Mouse (Mus musculus): ENCODE results near the gene Pttg1. TPM values are rescaled to one million over a fixed set of nuclear protein-coding genes. Genes with fewer than 3 reads are reported as not detected.

Pttg1 gene
- polyA plus RNA-seq, 1 experiment: 48.5 TPM

DNA sequence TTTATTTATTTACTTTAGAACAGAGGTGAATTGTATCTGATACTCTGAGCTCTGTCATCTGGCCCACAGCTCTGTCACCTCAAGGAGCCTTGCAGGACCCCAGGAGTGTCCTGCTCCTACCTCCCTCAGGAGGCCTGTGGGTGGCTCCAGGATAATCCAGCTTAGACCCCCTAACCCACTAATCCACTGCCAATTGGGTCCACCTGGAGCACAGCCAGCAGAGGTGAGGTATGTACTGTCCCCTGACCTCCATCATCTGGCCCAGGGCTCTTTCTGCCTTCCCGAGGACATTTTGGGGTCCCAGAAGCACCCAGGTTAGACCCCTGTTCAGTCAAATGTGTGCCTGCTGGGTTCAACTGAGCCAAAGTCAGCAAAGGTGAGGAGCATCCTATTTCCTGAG is 25.9 kb downstream of the Pttg1 start:
- no peak overlapping the region for H3K27ac ChIP-seq (ENCODE audit: control insufficient read depth, insufficient read depth, low read depth, low read length, poor library complexity)
- no peaks in the 10 kb centered on the region for H3K4me1 ChIP-seq (ENCODE audit: control insufficient read depth, insufficient read depth, low read length)
- H3K4me3 ChIP-seq (replicated peaks; ENCODE audit: control insufficient read depth, low read depth, low read length): no peak overlapping the region
- TF ChIP-seq CTCF (IDR thresholded peaks at IDR 0.05; ENCODE audit: control insufficient read depth, insufficient read depth, low read length) (no peak), POLR2A (IDR thresholded peaks at IDR 0.05; ENCODE audit: borderline replicate concordance, control insufficient read depth, low read depth, low read length) (no peak)
- 88% methylated on average over 1 of the region's 1 CpGs for WGBS

DNA sequence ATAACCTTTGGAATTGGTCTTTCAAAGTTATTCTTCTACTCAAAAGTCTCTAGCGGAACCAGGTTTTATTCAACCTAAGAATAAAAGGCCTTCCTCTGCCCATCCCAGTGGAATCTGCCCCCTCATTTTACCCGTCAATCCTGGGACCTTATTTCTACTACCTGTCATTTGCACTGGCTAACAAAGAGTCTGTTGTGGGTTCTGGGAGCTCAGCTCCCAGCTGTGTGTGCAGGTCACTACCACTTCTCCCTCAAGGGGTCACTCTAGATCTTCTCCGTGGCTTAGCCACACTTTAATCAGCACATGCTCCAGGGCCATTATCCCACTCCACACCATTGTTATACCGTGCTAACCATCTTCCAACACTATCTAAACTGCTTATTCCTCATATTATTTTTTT is 26.8 kb downstream of the Pttg1 start:
- WGBS: 55% methylated on average over 4 of the region's 4 CpGs
- no peak overlapping the region for H3K27ac ChIP-seq (ENCODE audit: control insufficient read depth, insufficient read depth, low read depth, low read length, poor library complexity)

DNA sequence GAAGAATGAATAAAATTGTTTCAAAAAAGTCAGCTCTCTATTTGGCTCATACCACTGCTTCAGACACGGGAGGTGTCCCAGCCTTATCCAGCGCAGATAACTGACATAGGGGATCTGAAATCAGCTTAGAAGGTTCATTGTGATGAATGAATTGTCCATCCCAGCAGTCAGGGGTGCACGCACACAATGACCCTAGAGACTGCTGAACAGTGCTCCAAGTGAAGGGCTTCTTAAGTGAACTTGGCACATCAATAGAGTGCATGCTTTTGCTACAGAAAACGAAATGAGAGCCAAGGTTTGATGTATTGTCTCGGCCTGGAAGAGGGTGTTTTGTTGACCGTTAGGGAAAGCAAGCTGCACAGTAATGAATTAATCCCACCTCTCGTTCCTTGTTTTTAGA is 29.4 kb downstream of the Pttg1 start:
- TF ChIP-seq CTCF (IDR thresholded peaks at IDR 0.05; ENCODE audit: control insufficient read depth, insufficient read depth, low read length) (no peak), POLR2A (IDR thresholded peaks at IDR 0.05; ENCODE audit: borderline replicate concordance, control insufficient read depth, low read depth, low read length) (no peak)
- Histone ChIP-seq H3K27ac (ENCODE audit: control insufficient read depth, insufficient read depth, low read depth, low read length, poor library complexity) (no peak overlapping the region), H3K4me3 (replicated peaks; ENCODE audit: control insufficient read depth, low read depth, low read length) (no peak overlapping the region), H3K4me1 (ENCODE audit: control insufficient read depth, insufficient read depth, low read length) (no peaks in the 10 kb centered on the region; the same call in none of the 2 replicates)
- 83% methylated on average over 7 of the region's 7 CpGs for WGBS

More for the DNA sequence above, 26.8 kb downstream of the Pttg1 start:
- H3K4me1 ChIP-seq (ENCODE audit: control insufficient read depth, insufficient read depth, low read length): no peaks in the 10 kb centered on the region; the same call in none of the 2 replicates
- no peak for TF ChIP-seq POLR2A (IDR thresholded peaks at IDR 0.05; ENCODE audit: borderline replicate concordance, control insufficient read depth, low read depth, low read length)
- TF ChIP-seq CTCF (IDR thresholded peaks at IDR 0.05; ENCODE audit: control insufficient read depth, insufficient read depth, low read length): peak; percentile 21; the same call in 1 of the 2 replicates
- no peak overlapping the region for H3K4me3 ChIP-seq (replicated peaks; ENCODE audit: control insufficient read depth, low read depth, low read length)

DNA sequence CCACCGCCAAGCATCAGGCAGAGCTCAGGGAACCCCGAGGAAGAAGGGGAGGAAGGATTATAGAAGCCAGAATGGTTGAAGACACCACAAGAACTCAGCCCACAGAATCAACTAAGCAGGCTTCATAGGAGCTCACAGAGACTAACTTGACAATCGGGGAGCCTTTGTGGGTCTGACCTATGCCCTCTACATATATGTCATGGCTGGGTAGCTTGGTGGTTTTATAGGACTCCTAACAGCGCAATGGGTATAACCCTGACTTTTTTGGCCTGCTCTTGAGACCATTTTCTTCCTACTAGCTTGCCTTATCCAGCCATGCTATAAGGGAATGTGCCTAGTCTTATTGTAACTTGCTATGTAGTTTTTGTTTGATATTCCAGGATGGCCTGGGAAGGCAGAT is 29.8 kb downstream of the Pttg1 start:
- H3K4me3 ChIP-seq (replicated peaks; ENCODE audit: control insufficient read depth, low read depth, low read length): no peak overlapping the region
- H3K4me1 ChIP-seq (ENCODE audit: control insufficient read depth, insufficient read depth, low read length): no peaks in the 10 kb centered on the region; the same call in none of the 2 replicates
- 83% methylated on average over 4 of the region's 4 CpGs for WGBS
- TF ChIP-seq CTCF (IDR thresholded peaks at IDR 0.05; ENCODE audit: control insufficient read depth, insufficient read depth, low read length) (no peak), POLR2A (IDR thresholded peaks at IDR 0.05; ENCODE audit: borderline replicate concordance, control insufficient read depth, low read depth, low read length) (no peak)
- H3K27ac ChIP-seq (ENCODE audit: control insufficient read depth, insufficient read depth, low read depth, low read length, poor library complexity): no peak overlapping the region

DNA sequence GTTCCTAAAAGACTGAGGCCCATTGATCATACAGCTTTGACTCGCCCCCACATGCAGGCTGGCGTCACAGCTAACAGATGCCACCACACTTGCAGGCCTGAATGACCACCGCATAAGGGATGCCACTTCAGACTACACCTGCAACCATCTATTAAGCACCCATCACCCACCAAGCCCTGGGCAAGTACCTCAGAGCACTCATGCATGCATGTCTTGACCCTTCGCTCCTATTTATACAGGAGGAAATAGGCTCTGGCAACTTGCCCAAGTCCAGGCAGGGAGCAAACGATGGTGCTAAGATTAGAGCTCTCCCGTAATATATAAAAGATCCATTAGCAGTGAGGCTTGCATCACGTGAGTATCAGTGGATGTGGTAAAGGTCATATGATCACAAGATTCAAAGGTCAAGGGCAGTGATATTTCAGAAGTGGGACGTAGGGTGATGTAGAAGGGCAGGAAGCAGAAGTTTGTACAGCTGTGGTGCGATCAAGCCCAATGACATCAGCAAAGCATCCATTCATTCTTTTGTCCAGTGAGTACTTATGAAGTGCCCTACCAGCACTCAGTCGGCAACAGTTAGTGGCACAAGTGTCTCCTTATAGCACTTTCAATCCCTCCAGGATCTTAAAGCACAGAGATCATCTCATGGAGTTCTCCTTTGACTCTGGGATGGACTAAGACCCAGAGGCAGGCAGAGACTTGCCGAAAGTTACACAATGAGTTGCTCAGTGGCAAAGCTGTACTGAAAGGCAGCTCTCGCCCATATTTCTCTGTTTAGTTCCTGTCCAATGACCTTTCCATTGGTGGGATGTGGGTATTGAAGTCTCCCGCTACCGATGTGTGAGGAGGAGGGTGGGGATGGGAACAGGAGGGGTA is 30.7 kb downstream of the Pttg1 start:
- 52% methylated on average over 14 of the region's 14 CpGs for WGBS
- no peak overlapping the region for H3K4me3 ChIP-seq (replicated peaks; ENCODE audit: control insufficient read depth, low read depth, low read length)
- TF ChIP-seq CTCF (IDR thresholded peaks at IDR 0.05; ENCODE audit: control insufficient read depth, insufficient read depth, low read length): no peak
- TF ChIP-seq POLR2A (IDR thresholded peaks at IDR 0.05; ENCODE audit: borderline replicate concordance, control insufficient read depth, low read depth, low read length): no peak
- no peaks in the 10 kb centered on the region; the same call in none of the 2 replicates for H3K4me1 ChIP-seq (ENCODE audit: control insufficient read depth, insufficient read depth, low read length)
- no peak overlapping the region for H3K27ac ChIP-seq (ENCODE audit: control insufficient read depth, insufficient read depth, low read depth, low read length, poor library complexity)

DNA sequence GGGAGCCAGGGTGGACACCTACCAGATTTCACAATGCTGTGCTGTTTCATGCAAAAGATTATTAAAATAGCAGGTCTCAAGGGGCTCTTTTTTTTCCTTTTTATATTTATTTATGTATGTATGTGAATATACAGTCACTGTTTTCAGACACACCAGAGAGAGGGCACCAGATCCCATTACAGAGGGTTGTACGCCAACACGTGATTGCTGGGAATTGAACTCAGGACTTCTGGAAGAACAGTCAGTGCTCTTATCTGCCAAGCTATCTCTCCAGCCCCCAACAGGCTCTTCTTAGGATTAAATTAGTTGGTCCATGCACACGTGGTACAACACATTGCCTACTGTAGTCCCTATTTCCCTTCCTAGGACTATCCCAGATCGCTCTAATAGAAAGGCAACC is 32.7 kb downstream of the Pttg1 start:
- Histone ChIP-seq H3K27ac (ENCODE audit: control insufficient read depth, insufficient read depth, low read depth, low read length, poor library complexity) (no peak overlapping the region), H3K4me3 (replicated peaks; ENCODE audit: control insufficient read depth, low read depth, low read length) (no peak overlapping the region), H3K4me1 (ENCODE audit: control insufficient read depth, insufficient read depth, low read length) (no peaks in the 10 kb centered on the region; the same call in none of the 2 replicates)
- TF ChIP-seq CTCF (IDR thresholded peaks at IDR 0.05; ENCODE audit: control insufficient read depth, insufficient read depth, low read length): no peak
- TF ChIP-seq POLR2A (IDR thresholded peaks at IDR 0.05; ENCODE audit: borderline replicate concordance, control insufficient read depth, low read depth, low read length): no peak
- WGBS: 83% methylated on average over 4 of the region's 4 CpGs

DNA sequence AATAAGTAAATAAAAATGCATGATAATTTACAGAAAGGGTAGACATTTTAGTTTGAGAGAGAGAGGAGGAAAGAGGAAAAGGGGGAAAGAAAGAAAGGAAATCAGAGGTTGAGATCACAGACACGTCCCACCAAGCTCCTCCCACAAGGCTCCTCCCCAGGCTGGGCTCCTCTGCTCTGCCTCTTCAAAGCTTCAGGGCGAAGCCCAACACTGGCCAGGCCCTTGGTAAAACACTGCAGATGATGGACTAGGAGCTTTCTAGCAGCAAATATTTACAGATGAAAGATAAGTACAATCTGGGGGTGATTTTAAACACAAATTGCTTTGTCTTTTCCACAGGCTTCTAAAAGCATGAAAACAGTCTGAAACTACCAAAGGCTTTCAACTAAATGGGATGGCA is 33.3 kb downstream of the Pttg1 start:
- 45% methylated on average over 2 of the region's 2 CpGs for WGBS
- Histone ChIP-seq H3K27ac (ENCODE audit: control insufficient read depth, insufficient read depth, low read depth, low read length, poor library complexity) (no peak overlapping the region), H3K4me3 (replicated peaks; ENCODE audit: control insufficient read depth, low read depth, low read length) (no peak overlapping the region), H3K4me1 (ENCODE audit: control insufficient read depth, insufficient read depth, low read length) (no peaks in the 10 kb centered on the region; the same call in none of the 2 replicates)
- TF ChIP-seq CTCF (IDR thresholded peaks at IDR 0.05; ENCODE audit: control insufficient read depth, insufficient read depth, low read length) (no peak), POLR2A (IDR thresholded peaks at IDR 0.05; ENCODE audit: borderline replicate concordance, control insufficient read depth, low read depth, low read length) (no peak)

DNA sequence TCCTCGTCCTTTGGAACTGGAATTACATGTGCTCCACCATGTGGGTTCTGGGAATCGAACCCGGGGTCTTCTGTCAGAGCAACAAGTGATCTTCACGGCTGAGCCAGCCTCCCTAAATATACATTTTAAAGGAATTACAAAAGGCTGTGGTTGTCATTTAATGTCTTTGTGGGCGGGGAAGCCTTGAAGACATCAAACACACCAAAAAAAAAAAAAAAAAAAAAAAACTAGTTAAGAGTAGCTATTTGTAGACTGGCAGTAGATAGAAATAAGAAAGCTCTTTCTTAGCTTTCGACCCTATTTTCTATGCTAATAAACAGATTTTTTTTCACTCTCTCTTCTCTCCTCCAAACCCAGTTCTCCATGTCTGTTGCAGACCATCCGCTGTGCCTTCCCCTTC is 36.9 kb downstream of the Pttg1 start:
- TF ChIP-seq CTCF (IDR thresholded peaks at IDR 0.05; ENCODE audit: control insufficient read depth, insufficient read depth, low read length) (no peak), POLR2A (IDR thresholded peaks at IDR 0.05; ENCODE audit: borderline replicate concordance, control insufficient read depth, low read depth, low read length) (no peak)
- no peak overlapping the region for H3K4me3 ChIP-seq (replicated peaks; ENCODE audit: control insufficient read depth, low read depth, low read length)
- peaks cover 2% of the 10 kb centered on the region for H3K4me1 ChIP-seq (ENCODE audit: control insufficient read depth, insufficient read depth, low read length)
- no peak overlapping the region for H3K27ac ChIP-seq (ENCODE audit: control insufficient read depth, insufficient read depth, low read depth, low read length, poor library complexity)
- 79% methylated on average over 7 of the region's 7 CpGs for WGBS

Data from bone marrow, adult 2 months (tissue).